Mouse (Mus musculus) heart, embryonic 15.5 days (tissue): ENCODE data around the gene Rab5b. TPM values are rescaled to one million over a fixed set of nuclear protein-coding genes. Genes with fewer than 3 reads are reported as not detected.
"Not testable (repeated sequence)": the region's sequence is repeated elsewhere in the genome, so short reads cannot be mapped to it uniquely, and the experiment has no call there.

ENCODE experiments used
- ATAC-seq: fragments of 200-750 bp; cut with Nextera tagmentation; replicated peaks from 2 replicates; pipeline ENCODE4 v1.8.0; 2017; ENCODE audit warnings: low read depth, moderate TSS enrichment; ENCODE audit not compliant: insufficient number of reproducible peaks, insufficient read depth, low FRiP score
- H3K27ac ChIP-seq: fragments of 300-500 bp; sonication (generic); 2 replicates; pipeline ENCODE4 v1.5.1; 2015; ENCODE audit warnings: mild to moderate bottlenecking, inconsistent platforms
- H3K27me3 ChIP-seq: fragments of 300-500 bp; sonication (generic); 2 replicates; pipeline ENCODE4 v1.6.1; 2015; ENCODE audit warnings: inconsistent platforms
- H3K36me3 ChIP-seq: fragments of 300-500 bp; sonication (generic); 2 replicates; pipeline ENCODE4 v1.6.1; 2015; ENCODE audit warnings: mild to moderate bottlenecking, inconsistent platforms
- H3K4me1 ChIP-seq: fragments of 300-500 bp; sonication (generic); replicated peaks from 2 replicates; pipeline ENCODE4 v1.6.1; 2015; ENCODE audit warnings: inconsistent platforms
- H3K4me2 ChIP-seq: fragments of 300-500 bp; sonication (generic); 2 replicates; pipeline ENCODE4 v1.6.1; 2015; ENCODE audit warnings: inconsistent platforms, mild to moderate bottlenecking, moderate library complexity
- H3K4me3 ChIP-seq: fragments of 300-500 bp; sonication (generic); 2 replicates; pipeline ENCODE4 v1.5.1; 2015; ENCODE audit warnings: mild to moderate bottlenecking, inconsistent platforms
- H3K9ac ChIP-seq: fragments of 300-500 bp; sonication (generic); 2 replicates; pipeline ENCODE4 v1.6.1; 2015; ENCODE audit warnings: mild to moderate bottlenecking, inconsistent platforms
- H3K9me3 ChIP-seq: fragments of 300-500 bp; sonication (generic); replicated peaks from 2 replicates; pipeline ENCODE4 v1.6.1; 2016; ENCODE audit warnings: inconsistent platforms
- WGBS: fragments of 180-500 bp; shearing (Covaris S2); methylation state at CpG from one replicate; pipeline ENCODE4 v1.1.7; 2015; ENCODE audit warnings: mixed read lengths; 5-methylcytosine and 5-hydroxymethylcytosine counted together
- polyA plus RNA-seq: library from polyadenylated mRNA; unstranded; fragments of >200 nt; fragmentation: Nextera tagmentation; extraction: Ambion mirVana; gene quantifications from 2 replicates; pipeline ENCODE4 v1.2.1, GENCODE M21; 2015

The Rab5b gene
- polyA plus RNA-seq, 1 experiment from 2014 or later: 61.0 TPM

DNA sequence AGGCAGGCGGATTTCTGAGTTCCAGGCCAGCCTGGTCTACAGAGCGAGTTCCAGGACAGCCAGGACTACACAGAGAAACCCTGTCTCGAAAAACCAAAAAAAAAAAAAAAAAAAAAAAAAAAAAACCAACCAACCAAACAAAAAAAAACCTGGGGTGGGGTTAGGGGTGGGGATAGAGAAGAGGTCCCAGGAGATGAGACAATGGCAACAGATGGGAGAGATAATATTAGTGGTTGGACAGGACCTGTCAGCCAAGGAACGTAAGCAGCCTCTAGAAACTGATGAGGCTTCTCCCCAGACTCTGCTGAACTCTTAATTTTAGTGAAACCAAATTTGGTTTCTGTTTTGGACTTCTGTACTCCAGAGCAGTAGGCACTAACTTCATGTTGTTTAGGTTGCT, 29.4 kb upstream of the Rab5b start:
- ATAC-seq, H3K27ac ChIP-seq, H3K36me3 ChIP-seq, H3K9ac ChIP-seq, H3K4me2 ChIP-seq, H3K9me3 ChIP-seq, H3K4me1 ChIP-seq, H3K4me3 ChIP-seq, H3K27me3 ChIP-seq: not testable (repeated sequence)
- 73% methylated on average over 4 of the region's 4 CpGs for WGBS

DNA sequence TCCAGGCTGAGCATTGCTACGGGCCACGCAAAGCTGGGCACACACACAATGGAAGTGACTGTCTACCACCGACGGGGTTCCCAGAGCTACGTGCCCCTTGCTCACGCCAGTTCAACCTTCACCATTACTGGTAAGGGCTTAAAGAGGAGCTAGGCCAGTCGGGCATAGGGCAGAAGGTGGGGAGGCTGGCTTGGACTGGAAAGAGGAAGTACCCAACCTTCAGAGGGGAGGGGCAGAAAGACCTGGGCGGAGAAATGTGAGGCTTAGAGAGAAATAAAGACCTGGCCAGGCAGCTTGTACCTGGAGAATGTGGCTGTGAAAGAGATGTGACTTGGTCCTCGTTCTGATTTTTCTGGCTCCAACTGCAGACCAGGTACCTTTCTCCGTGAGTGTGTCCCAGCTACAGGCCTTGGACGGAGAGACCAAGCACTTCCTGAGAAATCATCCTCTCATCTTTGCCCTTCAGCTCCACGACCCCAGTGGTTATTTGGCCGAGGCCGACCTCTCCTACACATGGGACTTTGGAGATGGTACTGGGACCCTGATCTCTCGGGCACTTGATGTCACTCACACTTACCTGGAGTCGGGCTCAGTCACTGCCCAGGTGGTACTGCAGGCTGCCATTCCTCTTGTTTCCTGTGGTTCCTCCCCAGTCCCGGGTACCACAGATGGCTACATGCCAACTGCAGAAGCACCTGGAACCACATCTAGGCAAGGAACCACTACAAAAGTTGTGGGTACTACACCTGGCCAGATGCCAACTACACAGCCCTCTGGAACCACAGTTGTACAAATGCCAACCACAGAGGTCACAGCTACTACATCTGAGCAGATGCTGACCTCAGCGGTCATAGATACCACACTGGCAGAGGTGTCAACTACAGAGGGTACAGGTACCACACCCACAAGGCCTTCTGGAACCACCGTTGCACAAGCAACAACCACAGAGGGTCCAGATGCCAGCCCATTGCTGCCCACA, 19.8 kb upstream of the Rab5b start:
- 79% methylated on average over 19 of the region's 19 CpGs for WGBS

DNA sequence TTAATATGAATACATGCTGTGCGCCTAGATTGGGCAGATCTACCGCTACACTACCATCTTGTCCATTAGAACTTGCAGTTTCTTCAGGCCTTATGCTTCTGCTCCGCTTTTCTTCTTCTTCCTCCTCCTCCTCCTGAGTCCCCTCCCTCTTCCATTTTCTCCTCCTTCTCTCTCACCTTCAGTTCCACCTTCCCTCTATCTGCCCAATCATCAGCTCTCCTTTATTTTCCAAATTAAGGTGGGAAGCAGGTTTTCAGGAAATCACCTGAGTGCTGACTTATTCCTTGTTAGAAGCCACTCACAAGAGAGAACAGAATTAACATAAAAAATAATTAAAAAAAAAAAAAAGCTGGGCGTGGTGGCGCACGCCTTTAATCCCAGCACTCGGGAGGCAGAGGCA, 15.3 kb upstream of the Rab5b start:
- not testable (repeated sequence) for H3K4me1 ChIP-seq, H3K27me3 ChIP-seq, H3K9ac ChIP-seq, H3K9me3 ChIP-seq, H3K27ac ChIP-seq, H3K36me3 ChIP-seq, H3K4me3 ChIP-seq, ATAC-seq, H3K4me2 ChIP-seq
- WGBS: 87% methylated on average over 7 of the region's 7 CpGs

More for the DNA sequence above, 19.8 kb upstream of the Rab5b start:
- ATAC-seq: 0 out of 2 replicates have a peak, but pooled peaks have one; percentile 47
- H3K9me3 ChIP-seq: no peaks in the 10 kb centered on the region
- H3K4me3 ChIP-seq: no peak overlapping the region
- H3K4me2 ChIP-seq: no peak overlapping the region
- no peak overlapping the region for H3K27ac ChIP-seq
- no peak overlapping the region for H3K9ac ChIP-seq
- no peaks in the 10 kb centered on the region for H3K4me1 ChIP-seq
- H3K27me3 ChIP-seq: no peaks in the 10 kb centered on the region
- no peaks in the 10 kb centered on the region for H3K36me3 ChIP-seq

DNA sequence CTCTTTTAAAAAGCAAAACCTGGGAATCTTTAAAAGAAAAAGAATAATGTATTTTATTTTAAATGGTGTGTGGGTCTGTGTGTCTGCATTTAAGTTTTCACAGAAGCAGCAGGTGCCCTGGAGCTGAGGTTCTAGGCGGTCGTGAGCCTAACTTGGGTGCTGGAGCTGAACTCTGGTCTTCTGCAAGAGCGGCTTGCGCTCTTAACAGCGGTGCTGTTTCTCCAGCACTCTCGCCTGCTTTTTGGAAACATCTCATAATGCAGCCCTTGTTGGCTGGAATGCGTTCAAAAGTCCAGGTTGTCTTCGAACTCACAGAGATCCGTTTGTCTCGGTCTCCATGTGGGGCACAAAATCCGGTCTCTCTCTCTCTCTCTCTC, 9.2 kb upstream of the Rab5b start:
- Histone ChIP-seq H3K27me3 (no peaks in the 10 kb centered on the region), H3K9me3 (no peaks in the 10 kb centered on the region), H3K27ac (peak overlapping the region; percentile 61), H3K9ac (peak overlapping the region; percentile 66), H3K4me3 (peak overlapping the region; percentile 81), H3K4me1 (peaks cover 25% of the 10 kb centered on the region), H3K4me2 (peak overlapping the region; percentile 74), H3K36me3 (peaks cover 16% of the 10 kb centered on the region)
- ATAC-seq: no peak
- WGBS: 12% methylated on average over 11 of the region's 11 CpGs

DNA sequence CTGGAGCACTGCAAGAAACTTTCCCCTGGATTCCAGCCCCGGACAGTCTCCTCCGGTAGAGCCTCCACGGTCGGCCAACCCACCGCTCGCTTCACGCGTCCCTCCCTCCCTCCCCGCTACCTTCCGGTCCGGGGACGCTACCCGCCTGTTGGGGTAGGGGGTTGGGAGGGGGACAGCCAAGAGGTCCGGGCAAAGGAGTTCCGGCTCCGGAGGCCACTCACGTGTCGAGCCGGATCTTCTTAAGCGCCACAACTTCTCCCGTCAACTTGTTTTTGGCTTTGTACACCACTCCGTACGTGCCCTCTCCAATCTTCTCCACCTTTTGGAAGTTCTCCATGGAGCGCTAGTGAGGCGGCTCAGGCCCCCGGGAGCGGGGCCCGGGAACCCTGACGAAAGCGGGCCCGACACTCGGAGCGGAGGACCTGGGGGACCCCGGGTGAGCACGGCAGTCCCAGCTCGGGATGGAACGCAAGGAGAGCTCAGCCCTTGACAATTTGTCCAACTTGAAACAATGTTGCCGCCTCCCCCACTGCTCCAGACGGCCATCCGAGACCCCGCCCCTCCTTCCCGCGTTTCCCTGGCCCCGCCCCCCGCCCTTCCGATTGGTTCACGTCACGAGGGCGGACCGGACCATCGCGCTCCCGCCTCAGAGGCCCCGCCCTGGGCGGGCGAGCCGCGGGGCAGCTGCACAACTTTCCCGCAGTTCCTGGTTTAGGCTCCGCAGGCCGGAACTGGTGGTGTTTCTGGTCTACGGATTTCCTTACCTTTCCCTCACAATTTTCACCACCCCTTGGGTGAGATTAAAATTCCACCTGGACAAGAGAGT, 8.6 kb upstream of the Rab5b start, which contains the start of gene Cdk2:
Gene Cdk2 (minus strand): TSS at position 541 of the 826 bp plus-strand sequence.
- peak within 1 kb of the TSS; percentile 81 for H3K4me3 ChIP-seq
- H3K9me3 ChIP-seq: no peaks in the 10 kb centered on the region
- peak; percentile 92 for ATAC-seq
- H3K27me3 ChIP-seq: no peaks in the 10 kb centered on the region
- peaks cover 16% of the 10 kb centered on the region for H3K36me3 ChIP-seq
- H3K4me2 ChIP-seq: peak within 1 kb of the TSS; percentile 74
- peak within 1 kb of the TSS; percentile 98 for H3K27ac ChIP-seq
- peaks cover 27% of the 10 kb centered on the region for H3K4me1 ChIP-seq
- under 1% methylated on average over 62 of the region's 62 CpGs for WGBS
- H3K9ac ChIP-seq: peak within 1 kb of the TSS; percentile 81

DNA sequence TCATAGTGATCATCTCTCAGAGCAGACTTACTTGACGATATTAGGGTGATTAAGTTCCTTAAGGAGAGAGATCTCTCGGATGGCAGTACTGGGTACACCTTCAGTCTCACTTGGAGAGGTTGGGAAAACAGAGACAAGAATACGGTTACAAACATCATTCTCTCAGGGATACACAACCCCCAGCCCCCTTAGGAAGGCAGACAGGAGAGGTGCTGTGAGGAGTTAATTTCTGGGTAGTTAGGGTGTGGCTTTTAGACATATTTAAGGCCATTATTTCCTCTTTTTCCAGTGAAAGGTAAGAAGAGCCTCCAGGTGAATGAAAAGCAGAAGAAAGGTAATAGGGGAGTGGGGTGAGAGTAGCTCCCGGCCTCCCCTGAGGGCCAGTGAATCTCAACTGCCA, 7.8 kb upstream of the Rab5b start, which contains the start of gene Pmel:
Gene Pmel (plus strand): TSS at position 301 of the 400 bp plus-strand sequence.
- peaks cover 35% of the 10 kb centered on the region for H3K4me1 ChIP-seq
- H3K4me2 ChIP-seq: peak within 1 kb of the TSS; percentile 74
- H3K36me3 ChIP-seq: peaks cover 22% of the 10 kb centered on the region
- peak within 1 kb of the TSS; percentile 98 for H3K27ac ChIP-seq
- WGBS: 16% methylated on average over 4 of the region's 4 CpGs
- peak within 1 kb of the TSS; percentile 81 for H3K4me3 ChIP-seq
- no peak for ATAC-seq
- no peaks in the 10 kb centered on the region for H3K27me3 ChIP-seq
- H3K9me3 ChIP-seq: no peaks in the 10 kb centered on the region
- H3K9ac ChIP-seq: peak within 1 kb of the TSS; percentile 81

DNA sequence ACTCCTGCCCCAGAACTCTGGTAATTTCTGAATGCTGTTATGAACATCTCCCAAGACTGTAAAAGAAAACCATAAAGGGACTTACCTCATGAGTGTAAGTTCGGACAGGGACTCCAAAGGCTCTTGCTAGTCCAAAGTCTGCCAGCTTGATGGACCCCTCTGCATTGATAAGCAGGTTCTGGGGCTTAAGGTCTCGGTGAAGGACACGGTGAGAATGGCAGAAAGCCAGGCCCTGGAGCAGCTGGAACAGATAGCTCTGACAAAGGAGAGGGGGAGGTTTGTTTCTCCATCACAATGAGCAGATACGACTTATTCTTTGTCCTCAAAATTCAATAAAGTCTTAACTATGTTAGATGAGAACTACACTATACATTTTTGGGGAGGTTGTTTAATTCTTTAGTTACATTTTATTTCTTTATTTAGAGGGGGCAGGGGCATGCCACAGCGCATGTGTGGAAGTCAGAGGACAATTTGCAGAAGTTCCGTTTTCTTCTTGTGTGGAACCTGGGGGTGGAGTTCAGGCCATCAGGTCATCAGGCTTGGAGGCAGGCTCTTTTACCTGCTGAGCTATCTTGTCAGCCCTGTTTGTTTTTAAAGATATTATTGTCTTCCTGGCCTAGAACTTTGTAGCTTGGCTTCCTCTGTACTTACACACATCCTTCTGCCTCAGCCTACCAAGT, 6.4 kb upstream of the Rab5b start:
- no peaks in the 10 kb centered on the region for H3K27me3 ChIP-seq
- no peak overlapping the region for H3K4me3 ChIP-seq
- no peak for ATAC-seq
- H3K9ac ChIP-seq: no peak overlapping the region
- 0 out of 2 replicates have a peak overlapping the region, but pooled peaks have one; percentile 8 for H3K4me2 ChIP-seq
- 46% methylated on average over 6 of the region's 6 CpGs for WGBS
- H3K27ac ChIP-seq: no peak overlapping the region
- no peaks in the 10 kb centered on the region for H3K9me3 ChIP-seq
- H3K4me1 ChIP-seq: peaks cover 37% of the 10 kb centered on the region
- H3K36me3 ChIP-seq: peaks cover 31% of the 10 kb centered on the region

DNA sequence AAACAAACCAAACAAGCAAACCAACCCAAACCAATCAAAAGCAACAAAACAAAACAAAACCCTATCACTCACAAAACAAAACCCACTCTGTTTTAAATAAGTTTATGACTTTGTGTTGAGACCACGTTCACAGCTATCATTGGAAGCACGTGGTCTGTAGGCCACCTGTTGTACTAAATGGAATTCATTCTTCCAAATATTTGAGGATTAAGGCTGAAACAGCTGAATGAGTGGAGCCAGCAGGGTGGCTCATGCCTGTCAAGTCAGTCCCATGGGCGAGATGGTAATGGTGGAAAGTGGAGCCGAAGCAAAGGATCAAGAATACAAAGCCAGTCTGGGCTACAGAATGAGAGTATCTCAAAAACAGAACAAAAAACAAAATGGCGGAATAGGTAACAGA, 4.6 kb upstream of the Rab5b start:
- Histone ChIP-seq H3K27ac (no peak overlapping the region), H3K36me3 (peaks cover 31% of the 10 kb centered on the region), H3K4me3 (no peak overlapping the region), H3K27me3 (no peaks in the 10 kb centered on the region), H3K9ac (no peak overlapping the region), H3K9me3 (no peaks in the 10 kb centered on the region), H3K4me2 (no peak overlapping the region), H3K4me1 (peaks cover 41% of the 10 kb centered on the region)
- no peak for ATAC-seq
- 95% methylated on average over 5 of the region's 5 CpGs for WGBS

DNA sequence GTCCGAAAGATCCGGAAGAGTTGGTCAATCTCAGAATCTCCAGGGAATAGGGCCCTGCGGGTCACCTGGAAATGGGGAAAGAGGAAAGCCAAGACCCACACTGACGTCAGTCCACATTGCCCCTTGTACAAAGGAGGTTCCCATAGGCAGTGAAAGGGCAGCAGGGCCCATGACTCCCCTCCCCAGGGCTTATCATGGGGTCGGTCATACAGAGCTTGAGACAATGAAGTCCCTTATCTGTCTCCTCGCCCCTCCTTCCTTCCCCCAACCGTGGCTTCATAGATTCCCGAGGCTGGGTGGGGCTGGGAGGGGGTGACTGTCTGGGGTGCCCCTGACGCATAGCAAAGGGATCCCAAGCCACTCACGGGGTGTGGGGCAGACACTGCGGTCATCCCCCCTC, 3.5 kb upstream of the Rab5b start:
- H3K27ac ChIP-seq: peak overlapping the region; percentile 59

DNA sequence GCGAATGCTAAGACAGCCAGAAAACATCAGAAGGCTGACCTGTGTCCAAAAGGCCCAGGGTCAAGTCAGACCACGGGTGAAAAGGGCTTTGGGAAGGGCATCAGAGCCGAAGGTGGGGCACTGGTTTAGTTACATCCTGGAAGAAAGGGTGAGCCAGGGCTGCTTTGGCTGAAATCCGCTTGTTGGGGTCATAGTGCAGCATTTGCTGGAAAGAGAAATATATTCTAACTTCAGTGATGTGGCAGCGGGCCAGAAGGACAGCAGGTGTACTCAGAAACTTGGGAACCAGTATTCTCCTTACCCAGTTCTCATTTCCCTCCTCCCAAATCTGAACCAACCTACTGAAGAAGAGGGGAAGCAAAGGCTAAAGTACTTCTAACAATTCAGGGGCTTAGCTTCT, 2.9 kb upstream of the Rab5b start:
- no peak overlapping the region for H3K9ac ChIP-seq
- H3K27me3 ChIP-seq: no peaks in the 10 kb centered on the region
- H3K9me3 ChIP-seq: no peaks in the 10 kb centered on the region
- peaks cover 42% of the 10 kb centered on the region for H3K4me1 ChIP-seq
- no peak overlapping the region for H3K4me3 ChIP-seq
- peak overlapping the region; percentile 46 for H3K27ac ChIP-seq
- H3K4me2 ChIP-seq: no peak overlapping the region
- ATAC-seq: no peak
- 76% methylated on average over 5 of the region's 5 CpGs for WGBS
- H3K36me3 ChIP-seq: peaks cover 31% of the 10 kb centered on the region

More for the DNA sequence above, 3.5 kb upstream of the Rab5b start:
- H3K4me3 ChIP-seq: no peak overlapping the region
- 53% methylated on average over 11 of the region's 11 CpGs for WGBS
- no peak overlapping the region for H3K9ac ChIP-seq
- no peak overlapping the region for H3K4me2 ChIP-seq
- H3K9me3 ChIP-seq: no peaks in the 10 kb centered on the region
- ATAC-seq: no peak
- peaks cover 42% of the 10 kb centered on the region for H3K4me1 ChIP-seq
- H3K36me3 ChIP-seq: peaks cover 31% of the 10 kb centered on the region
- no peaks in the 10 kb centered on the region for H3K27me3 ChIP-seq
